ENCODE assay signal across 26 mouse cellular contexts in genomic region chr12:110967146-110967545, GRCm38 (mm10). TPM values are rescaled to one million over a fixed set of nuclear protein-coding genes. Genes with fewer than 3 reads are reported as not detected.
DNase-seq lines count a peak whose midpoint lies in the region; ATAC-seq and TF ChIP-seq lines count a peak whose summit lies in the region.
"Had no signal": no experiment of that assay in that cellular context is flagged by ENCODE, and none has a peak within 500 bp of the region (broad histone marks: within the 10 kb centered on the region; RNA-seq: fewer than 3 reads in every experiment).

No protein-coding gene starts in this region.

- TF ChIP-seq EP300 in stomach, postnatal 0 days (optimal IDR thresholded peaks at IDR 0.05): no peak

- WGBS in limb, embryonic 15.5 days: 96% methylated on average over 2 of the region's 2 CpGs
- 91% methylated on average over 2 of the region's 2 CpGs for WGBS in limb, embryonic 10.5 days
- 45% methylated on average over 2 of the region's 2 CpGs for WGBS in intestine, postnatal 0 days
- 49% methylated on average over 2 of the region's 2 CpGs for WGBS in liver, embryonic 15.5 days (ENCODE audit: insufficient replicate concordance)
- 92% methylated on average over 2 of the region's 2 CpGs for WGBS in stomach, postnatal 0 days
- WGBS in forebrain, embryonic 16.5 days: 95% methylated on average over 2 of the region's 2 CpGs
- 96% methylated on average over 2 of the region's 2 CpGs for WGBS in midbrain, embryonic 13.5 days

- H3K4me1 ChIP-seq in limb, embryonic 15.5 days: 0 out of 2 replicates have a peak, but pooled peaks cover 6% of the 10 kb centered on the region
- no peaks in the 10 kb centered on the region for H3K4me1 ChIP-seq in limb, embryonic 10.5 days
- no peaks in the 10 kb centered on the region for H3K4me1 ChIP-seq in intestine, postnatal 0 days (replicated peaks; ENCODE audit: control insufficient read depth, insufficient read depth, low read length)
- H3K4me1 ChIP-seq in liver, embryonic 15.5 days (replicated peaks): peaks cover 45% of the 10 kb centered on the region
- no peaks in the 10 kb centered on the region for H3K4me1 ChIP-seq in stomach, postnatal 0 days (replicated peaks; ENCODE audit: control insufficient read depth, insufficient read depth)
- no peaks in the 10 kb centered on the region for H3K4me1 ChIP-seq in forebrain, embryonic 16.5 days (replicated peaks; ENCODE audit: control insufficient read depth, insufficient read depth, low read length)
- no peaks in the 10 kb centered on the region for H3K4me1 ChIP-seq in midbrain, embryonic 13.5 days (replicated peaks)
- H3K4me1 ChIP-seq: embryonic facial prominence, embryonic 15.5 days; forebrain, embryonic 10.5 days; heart, embryonic 10.5 days; hindbrain, embryonic 13.5 days had no signal

- H3K9me3 ChIP-seq in limb, embryonic 15.5 days: no peaks in the 10 kb centered on the region
- no peaks in the 10 kb centered on the region for H3K9me3 ChIP-seq in limb, embryonic 10.5 days (replicated peaks)
- H3K9me3 ChIP-seq in intestine, postnatal 0 days (ENCODE audit: control insufficient read depth): no peaks in the 10 kb centered on the region
- no peaks in the 10 kb centered on the region for H3K9me3 ChIP-seq in liver, embryonic 15.5 days (replicated peaks)
- no peaks in the 10 kb centered on the region for H3K9me3 ChIP-seq in stomach, postnatal 0 days (ENCODE audit: control insufficient read depth, low read length)
- H3K9me3 ChIP-seq in forebrain, embryonic 16.5 days (ENCODE audit: control insufficient read depth, low read length): no peaks in the 10 kb centered on the region
- H3K9me3 ChIP-seq in midbrain, embryonic 13.5 days: no peaks in the 10 kb centered on the region
- H3K9me3 ChIP-seq: embryonic facial prominence, embryonic 15.5 days; forebrain, embryonic 10.5 days; G1E; heart, embryonic 10.5 days; hindbrain, embryonic 13.5 days had no signal

- ATAC-seq in limb, embryonic 15.5 days (ENCODE audit: insufficient number of reproducible peaks, low FRiP score, low TSS enrichment, low read depth): 0 out of 2 replicates have a peak, but pooled peaks have one; percentile 44
- ATAC-seq in intestine, postnatal 0 days: peak; percentile 93
- ATAC-seq in liver, embryonic 15.5 days (ENCODE audit: insufficient read depth): peak; percentile 62
- ATAC-seq in stomach, postnatal 0 days (ENCODE audit: low FRiP score, low TSS enrichment): peak; percentile 79
- ATAC-seq in forebrain, embryonic 16.5 days: no peak
- no peak for ATAC-seq in midbrain, embryonic 13.5 days
- ATAC-seq: lung, postnatal 0 days; Patski had no signal

- no peak overlapping the region for H3K4me3 ChIP-seq in limb, embryonic 15.5 days
- H3K4me3 ChIP-seq in limb, embryonic 10.5 days: no peak overlapping the region
- H3K4me3 ChIP-seq in intestine, postnatal 0 days (ENCODE audit: low read depth, low read length): no peak overlapping the region
- H3K4me3 ChIP-seq in liver, embryonic 15.5 days (replicated peaks): no peak overlapping the region
- H3K4me3 ChIP-seq in stomach, postnatal 0 days (ENCODE audit: low read depth, low read length): no peak overlapping the region
- no peak overlapping the region for H3K4me3 ChIP-seq in forebrain, embryonic 16.5 days (replicated peaks; ENCODE audit: low read length)
- no peak overlapping the region for H3K4me3 ChIP-seq in layer of hippocampus, adult 2 months
- no peak overlapping the region for H3K4me3 ChIP-seq in midbrain, embryonic 13.5 days (replicated peaks)
- H3K4me3 ChIP-seq: embryonic facial prominence, embryonic 15.5 days; forebrain, embryonic 10.5 days; heart, embryonic 10.5 days; hindbrain, embryonic 13.5 days had no signal

- no peak for DNase-seq in limb, embryonic 10.5 days (ENCODE audit: low spot score)
- DNase-seq in stomach, postnatal 0 days (ENCODE audit: low spot score): no peak
- no peak for DNase-seq in layer of hippocampus, adult 2 months (ENCODE audit: low spot score in 2 of 2)
- DNase-seq: adrenal gland, postnatal 36 days; B cell, adult 2 months; cerebellum, adult 9-11 months; heart, postnatal 14 days; kidney, adult 9 months; kidney, postnatal 25 days; midbrain, embryonic 14.5 days; right cerebral cortex, postnatal 25 days; thymus, adult 2 months had no signal

- peaks cover 43% of the 10 kb centered on the region for H3K36me3 ChIP-seq in limb, embryonic 15.5 days
- H3K36me3 ChIP-seq in limb, embryonic 10.5 days: peaks cover 47% of the 10 kb centered on the region
- peaks cover 34% of the 10 kb centered on the region for H3K36me3 ChIP-seq in intestine, postnatal 0 days (ENCODE audit: control insufficient read depth, insufficient read depth)
- peaks cover 49% of the 10 kb centered on the region for H3K36me3 ChIP-seq in liver, embryonic 15.5 days (replicated peaks)
- peaks cover 8% of the 10 kb centered on the region for H3K36me3 ChIP-seq in stomach, postnatal 0 days (ENCODE audit: control insufficient read depth, insufficient read depth, low read length)
- peaks cover 16% of the 10 kb centered on the region for H3K36me3 ChIP-seq in forebrain, embryonic 16.5 days (ENCODE audit: control insufficient read depth, insufficient read depth)
- H3K36me3 ChIP-seq in midbrain, embryonic 13.5 days: peaks cover 53% of the 10 kb centered on the region

- H3K27ac ChIP-seq in limb, embryonic 15.5 days: no peak overlapping the region
- H3K27ac ChIP-seq in limb, embryonic 10.5 days: no peak overlapping the region
- H3K27ac ChIP-seq in intestine, postnatal 0 days (ENCODE audit: low read depth, low read length): peak overlapping the region; percentile 35; the same call in 1 of the 2 replicates
- H3K27ac ChIP-seq in liver, embryonic 15.5 days (replicated peaks): peak overlapping the region; percentile 80
- no peak overlapping the region for H3K27ac ChIP-seq in stomach, postnatal 0 days (replicated peaks)
- H3K27ac ChIP-seq in forebrain, embryonic 16.5 days (ENCODE audit: low read length): no peak overlapping the region
- H3K27ac ChIP-seq in layer of hippocampus, adult 2 months: no peak overlapping the region
- H3K27ac ChIP-seq in midbrain, embryonic 13.5 days: no peak overlapping the region
- H3K27ac ChIP-seq: embryonic facial prominence, embryonic 15.5 days; forebrain, embryonic 10.5 days; heart, embryonic 10.5 days; hindbrain, embryonic 13.5 days; macrophage had no signal

- H3K4me2 ChIP-seq in limb, embryonic 15.5 days: no peak overlapping the region
- no peak overlapping the region for H3K4me2 ChIP-seq in intestine, postnatal 0 days (replicated peaks; ENCODE audit: low read depth)
- no peak overlapping the region for H3K4me2 ChIP-seq in liver, embryonic 15.5 days
- no peak overlapping the region for H3K4me2 ChIP-seq in stomach, postnatal 0 days (replicated peaks; ENCODE audit: low read depth)
- no peak overlapping the region for H3K4me2 ChIP-seq in forebrain, embryonic 16.5 days (ENCODE audit: low read length)
- H3K4me2 ChIP-seq in midbrain, embryonic 13.5 days (replicated peaks): no peak overlapping the region
- H3K4me2 ChIP-seq: embryonic facial prominence, embryonic 15.5 days; hindbrain, embryonic 13.5 days had no signal

- no peak overlapping the region for H3K9ac ChIP-seq in limb, embryonic 15.5 days
- H3K9ac ChIP-seq in intestine, postnatal 0 days (ENCODE audit: low read depth, low read length): no peak overlapping the region
- H3K9ac ChIP-seq in liver, embryonic 15.5 days: no peak overlapping the region
- H3K9ac ChIP-seq in stomach, postnatal 0 days (ENCODE audit: low read length): no peak overlapping the region
- no peak overlapping the region for H3K9ac ChIP-seq in forebrain, embryonic 16.5 days (replicated peaks; ENCODE audit: low read depth, low read length)
- H3K9ac ChIP-seq in midbrain, embryonic 13.5 days (replicated peaks): no peak overlapping the region
- H3K9ac ChIP-seq: embryonic facial prominence, embryonic 15.5 days; hindbrain, embryonic 13.5 days had no signal

- no peak for TF ChIP-seq CTCF in intestine, postnatal 0 days (IDR thresholded peaks at IDR 0.05; ENCODE audit: low read depth)
- no peak for TF ChIP-seq CTCF in stomach, postnatal 0 days (IDR thresholded peaks at IDR 0.05; ENCODE audit: low read depth)
- no peak for TF ChIP-seq CTCF in layer of hippocampus, adult 2 months (conservative IDR thresholded peaks at IDR 0.05)

- H3K27me3 ChIP-seq in limb, embryonic 15.5 days: no peaks in the 10 kb centered on the region
- H3K27me3 ChIP-seq in limb, embryonic 10.5 days (ENCODE audit: low read depth, poor library complexity, severe bottlenecking): no peaks in the 10 kb centered on the region
- no peaks in the 10 kb centered on the region for H3K27me3 ChIP-seq in intestine, postnatal 0 days (replicated peaks; ENCODE audit: control insufficient read depth, insufficient read depth, low read length)
- no peaks in the 10 kb centered on the region for H3K27me3 ChIP-seq in liver, embryonic 15.5 days
- H3K27me3 ChIP-seq in stomach, postnatal 0 days (ENCODE audit: control insufficient read depth, insufficient read depth, low read length): no peaks in the 10 kb centered on the region
- no peaks in the 10 kb centered on the region for H3K27me3 ChIP-seq in forebrain, embryonic 16.5 days (replicated peaks; ENCODE audit: control insufficient read depth, insufficient read depth, low read length)
- no peaks in the 10 kb centered on the region for H3K27me3 ChIP-seq in midbrain, embryonic 13.5 days
- H3K27me3 ChIP-seq: CH12.LX; embryonic facial prominence, embryonic 15.5 days; hindbrain, embryonic 13.5 days; Patski had no signal

RNA-seq across cellular contexts. Expression of gene Ankrd9, which starts 11.7 kb away (rescaled TPM):
- 16.4 and 20.0 TPM in 2 replicates for polyA plus RNA-seq in limb, embryonic 15.5 days (2015; fragmentation: Nextera tagmentation; extraction: Ambion mirVana)
- polyA plus RNA-seq in limb, embryonic 10.5 days (2016; fragmentation: Nextera tagmentation; extraction: Ambion mirVana): 15.2 and 17.2 TPM in 2 replicates
- polyA plus RNA-seq in intestine, postnatal 0 days (2015; fragmentation: Nextera tagmentation; extraction: Ambion mirVana): 76.3 and 80.0 TPM in 2 replicates
- 63.5 and 68.6 TPM in 2 replicates for polyA plus RNA-seq in liver, embryonic 15.5 days (2015; fragmentation: Nextera tagmentation; extraction: Ambion mirVana)
- polyA plus RNA-seq in stomach, postnatal 0 days (2015; fragmentation: Nextera tagmentation; extraction: Ambion mirVana): 25.1 and 25.9 TPM in 2 replicates
- 6.1 TPM in 2 replicates for polyA plus RNA-seq in forebrain, embryonic 16.5 days (2015; fragmentation: Nextera tagmentation; extraction: Ambion mirVana)
- 10 to 100 TPM; 10.8 to 14.1 TPM for total RNA-seq in layer of hippocampus, adult 2 months (2021)
- polyA plus RNA-seq in midbrain, embryonic 13.5 days (2015; fragmentation: Nextera tagmentation; extraction: Ambion mirVana): 6.0 and 6.3 TPM in 2 replicates

Comparison
In these comparisons a context has a peak if more than half of its experiments do, and no peak if none do; other contexts are left out.
1. ATAC-seq: peak in limb, embryonic 15.5 days (single experiment), intestine, postnatal 0 days (single experiment), liver, embryonic 15.5 days (single experiment) and stomach, postnatal 0 days (single experiment); none in forebrain, embryonic 16.5 days (single experiment) and midbrain, embryonic 13.5 days (single experiment).
2. H3K27ac ChIP-seq: peak in intestine, postnatal 0 days (single experiment) and liver, embryonic 15.5 days (single experiment); none in limb, embryonic 15.5 days (single experiment), limb, embryonic 10.5 days (single experiment), stomach, postnatal 0 days (single experiment), forebrain, embryonic 16.5 days (single experiment), layer of hippocampus, adult 2 months (single experiment) and midbrain, embryonic 13.5 days (single experiment).